Mouse (Mus musculus) layer of hippocampus, adult 18-20 months (tissue): Measurements from ENCODE around the gene Tvp23a. TPM values are rescaled to one million over a fixed set of nuclear protein-coding genes. Genes with fewer than 3 reads are reported as not detected.

ENCODE experiments used
- DNase-seq, 2 experiments: peaks; one replicate each; pipeline ENCODE4 v3.0.0; 2022; ENCODE audit warnings: low spot score in 2 of 2
- long read RNA-seq: library from polyadenylated mRNA; stranded (forward); transcript quantifications from one replicate; pipeline ENCODE4 v2.0.0, GENCODE M21; 2021
- total RNA-seq, 2 experiments: library from RNA; stranded (reverse); gene quantifications; 2 replicates each; pipeline ENCODE4 v1.2.3; 2021

Tvp23a gene
- 10 to 100 TPM; 22.0 to 25.6 TPM for total RNA-seq
- long read RNA-seq, transcript Tvp23a-201 (7 exons, 3,315 nt) = major isoform, 14 of 41 reads
- long read RNA-seq, partial matches to known transcripts = 3 of 41 reads
- long read RNA-seq, other reads (novel, unspliced or antisense) = 24 of 41 reads

- peak; percentile 85 to 95 for DNase-seq
These were observed at the start of gene Tvp23a for GRCm38 (mm10) chr16:10447264-10447594. Gene Tvp23a (minus strand): TSS chr16:10447362.

- DNase-seq = no peak
These were observed 48.7 kb upstream of the Tvp23a start for GRCm38 (mm10) chr16:10495824-10496298.

- DNase-seq = no peak
These were observed 45.4 kb upstream of the Tvp23a start for GRCm38 (mm10) chr16:10492587-10492986.

GRCm38 (mm10) chr16:10491716-10492115 is 44.6 kb upstream of the Tvp23a start:
- no peak for DNase-seq

GRCm38 (mm10) chr16:10490503-10491150 is 43.5 kb upstream of the Tvp23a start:
- DNase-seq = no peak

GRCm38 (mm10) chr16:10489904-10490457 is 42.8 kb upstream of the Tvp23a start:
- DNase-seq = no peak

GRCm38 (mm10) chr16:10489483-10489882 is 42.3 kb upstream of the Tvp23a start:
- no peak for DNase-seq

GRCm38 (mm10) chr16:10488769-10489481 is 41.8 kb upstream of the Tvp23a start:
- no peak for DNase-seq

GRCm38 (mm10) chr16:10487895-10488493 is 40.8 kb upstream of the Tvp23a start:
- DNase-seq = no peak

GRCm38 (mm10) chr16:10486993-10487392 is 39.8 kb upstream of the Tvp23a start:
- DNase-seq = no peak

- no peak for DNase-seq
These were observed 35.2 kb upstream of the Tvp23a start for GRCm38 (mm10) chr16:10482343-10482742.

GRCm38 (mm10) chr16:10479857-10480256 is 32.7 kb upstream of the Tvp23a start, which contains the start of gene Ciita:
Gene Ciita (plus strand): TSS chr16:10480059.
- DNase-seq = no peak

GRCm38 (mm10) chr16:10475919-10476318 is 28.8 kb upstream of the Tvp23a start:
- DNase-seq = no peak

GRCm38 (mm10) chr16:10474956-10475355 is 27.8 kb upstream of the Tvp23a start:
- no peak for DNase-seq

GRCm38 (mm10) chr16:10471950-10472349 is 24.8 kb upstream of the Tvp23a start:
- DNase-seq = no peak

GRCm38 (mm10) chr16:10468201-10468600 is 21.0 kb upstream of the Tvp23a start:
- peak; percentile 77 to 89 for DNase-seq

- DNase-seq = no peak
These were observed 20.4 kb upstream of the Tvp23a start for GRCm38 (mm10) chr16:10467391-10468107.

- DNase-seq = no peak
These were observed 18.0 kb upstream of the Tvp23a start for GRCm38 (mm10) chr16:10465011-10465681.

GRCm38 (mm10) chr16:10461178-10461577 is 14.0 kb upstream of the Tvp23a start:
- DNase-seq = no peak

GRCm38 (mm10) chr16:10460188-10460587 is 13.0 kb upstream of the Tvp23a start:
- no peak for DNase-seq
